Mouse (Mus musculus): ENCODE results near the gene Itpkc. TPM values are rescaled to one million over a fixed set of nuclear protein-coding genes. Genes with fewer than 3 reads are reported as not detected.

Itpkc gene
- total and polyA plus RNA-seq, 2 experiments from 2014 or later = 4.0 to 18.8 TPM

DNA sequence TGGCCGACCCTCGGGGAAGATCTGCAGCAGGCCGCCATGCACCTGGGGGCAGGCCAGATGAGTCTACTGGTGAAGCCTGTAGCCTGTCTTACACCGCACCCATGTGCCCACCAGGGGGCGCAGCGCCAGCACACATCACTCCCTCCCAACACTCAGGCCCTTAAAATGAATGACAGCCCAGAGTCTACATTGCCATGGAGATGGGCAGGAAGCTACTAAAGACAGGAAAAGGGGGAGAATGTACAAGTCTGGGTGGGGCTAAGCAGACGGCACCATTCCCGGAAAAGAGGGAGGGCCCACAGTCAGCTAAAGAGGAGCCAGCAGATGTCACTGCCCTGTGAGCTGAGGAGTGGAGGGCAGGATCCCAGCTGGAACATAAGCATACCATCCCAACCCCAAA, 68.6 kb downstream of the Itpkc start:
- DNase-seq (ENCODE audit: low spot score) (peak; percentile 91), ATAC-seq (peak; percentile 93)
- H3K27me3 ChIP-seq (ENCODE audit: insufficient read depth, low read length) = no peaks in the 10 kb centered on the region
- TF ChIP-seq CTCF (IDR thresholded peaks at IDR 0.05; ENCODE audit: low read depth) = peak; percentile 99
- H3K4me2 ChIP-seq (ENCODE audit: low read depth, low read length) = 0 out of 2 replicates have a peak overlapping the region, but pooled peaks have one; percentile 19
- no peak overlapping the region for H3K9ac ChIP-seq (replicated peaks; ENCODE audit: low read length)
- no peaks in the 10 kb centered on the region for H3K9me3 ChIP-seq (ENCODE audit: low read length)
- H3K27ac ChIP-seq = no peak overlapping the region; the same call in 1 of the 2 replicates
- peaks cover 29% of the 10 kb centered on the region for H3K4me1 ChIP-seq (ENCODE audit: insufficient read depth, low read length)
- H3K36me3 ChIP-seq (ENCODE audit: insufficient read depth, low read length) = peaks cover 23% of the 10 kb centered on the region
- 14% methylated on average over 8 of the region's 8 CpGs for WGBS
- H3K4me3 ChIP-seq (ENCODE audit: low read length) = no peak overlapping the region

DNA sequence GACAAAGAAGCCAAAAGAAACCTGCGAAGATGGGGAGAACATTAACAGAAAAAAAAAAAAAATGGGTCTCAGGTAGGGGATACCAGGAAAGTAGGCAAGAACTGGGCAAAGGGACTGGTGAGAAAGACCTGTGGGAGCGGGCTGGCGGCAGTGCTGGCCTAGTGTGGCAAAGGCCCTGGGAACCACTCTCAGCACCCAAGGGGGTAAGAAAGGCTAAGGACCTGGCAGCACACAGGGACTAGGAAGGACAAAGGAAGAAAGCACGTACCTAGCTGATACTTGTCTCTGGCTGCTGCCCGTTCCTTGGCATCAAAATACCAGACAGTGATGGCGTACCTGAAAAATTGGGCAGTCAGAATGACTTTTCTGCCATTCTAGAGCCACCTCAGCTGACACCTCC, 69.2 kb downstream of the Itpkc start:
- no peak overlapping the region for H3K4me3 ChIP-seq (ENCODE audit: low read length)
- no peaks in the 10 kb centered on the region for H3K27me3 ChIP-seq (ENCODE audit: insufficient read depth, low read length)
- 93% methylated on average over 6 of the region's 6 CpGs for WGBS
- H3K27ac ChIP-seq = no peak overlapping the region
- no peak overlapping the region for H3K9ac ChIP-seq (replicated peaks; ENCODE audit: low read length)
- H3K36me3 ChIP-seq (ENCODE audit: insufficient read depth, low read length) = peaks cover 23% of the 10 kb centered on the region
- no peak overlapping the region for H3K4me2 ChIP-seq (ENCODE audit: low read depth, low read length)
- TF ChIP-seq CTCF (IDR thresholded peaks at IDR 0.05; ENCODE audit: low read depth) = no peak
- no peaks in the 10 kb centered on the region for H3K9me3 ChIP-seq (ENCODE audit: low read length)
- ATAC-seq = no peak
- H3K4me1 ChIP-seq (ENCODE audit: insufficient read depth, low read length) = peaks cover 23% of the 10 kb centered on the region
- DNase-seq (ENCODE audit: low spot score) = no peak

DNA sequence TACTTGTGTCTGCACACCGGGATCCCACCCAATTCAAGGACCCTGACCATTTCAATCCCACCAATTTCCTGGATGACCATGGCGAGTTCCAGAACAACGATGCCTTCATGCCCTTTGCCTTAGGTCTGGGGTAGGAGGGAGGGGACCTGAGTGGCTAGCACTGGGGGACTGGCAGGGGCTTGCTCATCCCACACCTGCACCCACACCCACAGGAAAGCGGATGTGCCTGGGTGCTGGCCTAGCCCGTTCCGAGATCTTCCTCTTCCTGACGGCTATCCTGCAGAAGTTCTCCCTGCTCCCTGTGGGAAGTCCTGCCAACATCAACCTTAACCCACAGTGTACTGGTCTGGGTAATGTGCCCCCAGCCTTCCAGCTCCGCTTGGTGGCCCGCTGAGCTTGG, 70.3 kb downstream of the Itpkc start:
- WGBS = 89% methylated on average over 9 of the region's 9 CpGs

More for the DNA sequence above, 70.3 kb downstream of the Itpkc start:
- Histone ChIP-seq H3K4me3 (ENCODE audit: low read length) (no peak overlapping the region), H3K4me2 (ENCODE audit: low read depth, low read length) (no peak overlapping the region), H3K9me3 (ENCODE audit: low read length) (no peaks in the 10 kb centered on the region), H3K36me3 (ENCODE audit: insufficient read depth, low read length) (peaks cover 23% of the 10 kb centered on the region), H3K27me3 (ENCODE audit: insufficient read depth, low read length) (no peaks in the 10 kb centered on the region), H3K27ac (no peak overlapping the region), H3K4me1 (ENCODE audit: insufficient read depth, low read length) (peaks cover 12% of the 10 kb centered on the region), H3K9ac (replicated peaks; ENCODE audit: low read length) (no peak overlapping the region)
- DNase-seq (ENCODE audit: low spot score) = no peak
- no peak for TF ChIP-seq CTCF (IDR thresholded peaks at IDR 0.05; ENCODE audit: low read depth)
- ATAC-seq = no peak

MicroRNAs encoded within 50 kb of the gene (microRNA counts, 519-probe panel; counts per million panel counts)
- microRNA mmu-miR-1191 = not detected

Small RNAs within 50 kb of the gene (microRNA-seq; reads per million reads assigned to microRNA genes)
- gene Mir1191 = 0.35 to 1.8 reads per million in 2 experiments
- gene Mir3101 = 0.36 to 1.6 reads per million in 2 experiments

Other genes starting within 250 kb of the Itpkc start
- gene Cyp2a12, start 199.6 kb downstream of the Itpkc start, total RNA-seq (2014; rRNA removed) = not detected in 2 replicates
- gene Cyp2a12, start 199.6 kb downstream of the Itpkc start, polyA plus RNA-seq (2015; fragmentation: Nextera tagmentation; extraction: Ambion mirVana) = not detected in 2 replicates
- gene Cyp2f2, start 108.8 kb downstream of the Itpkc start, total RNA-seq (2014; rRNA removed) = 1.3 TPM in 1 of 2 replicates, not detected in the other
- 0.36 and 0.43 TPM in 2 replicates for gene Cyp2f2, start 108.8 kb downstream of the Itpkc start, polyA plus RNA-seq (2015; fragmentation: Nextera tagmentation; extraction: Ambion mirVana)
- not detected in 2 replicates for gene Cyp2t4, start 74.9 kb downstream of the Itpkc start, total RNA-seq (2014; rRNA removed)
- gene Cyp2t4, start 74.9 kb downstream of the Itpkc start, polyA plus RNA-seq (2015; fragmentation: Nextera tagmentation; extraction: Ambion mirVana) = 0.09 and 0.32 TPM in 2 replicates
- 116 and 117 TPM in 2 replicates for gene Egln2, start 61.9 kb downstream of the Itpkc start, total RNA-seq (2014; rRNA removed)
- gene Egln2, start 61.9 kb downstream of the Itpkc start, polyA plus RNA-seq (2015; fragmentation: Nextera tagmentation; extraction: Ambion mirVana) = 75.4 and 78.6 TPM in 2 replicates
- gene Rab4b, start 49.8 kb downstream of the Itpkc start, total RNA-seq (2014; rRNA removed) = 66.7 and 76.9 TPM in 2 replicates
- gene Rab4b, start 49.8 kb downstream of the Itpkc start, polyA plus RNA-seq (2015; fragmentation: Nextera tagmentation; extraction: Ambion mirVana) = 125 and 128 TPM in 2 replicates
- gene Gm21983, start 47.6 kb downstream of the Itpkc start, total RNA-seq (2014; rRNA removed) = not detected in 2 replicates
- 0.43 and 0.44 TPM in 2 replicates for gene Gm21983, start 47.6 kb downstream of the Itpkc start, polyA plus RNA-seq (2015; fragmentation: Nextera tagmentation; extraction: Ambion mirVana)
- 17.8 and 34.2 TPM in 2 replicates for gene Mia, start 47.5 kb downstream of the Itpkc start, total RNA-seq (2014; rRNA removed)
- gene Mia, start 47.5 kb downstream of the Itpkc start, polyA plus RNA-seq (2015; fragmentation: Nextera tagmentation; extraction: Ambion mirVana) = 63.6 and 70.1 TPM in 2 replicates
- 5.5 and 6.1 TPM in 2 replicates for gene BC024978, start 32.9 kb downstream of the Itpkc start, total RNA-seq (2014; rRNA removed)
- gene BC024978, start 32.9 kb downstream of the Itpkc start, polyA plus RNA-seq (2015; fragmentation: Nextera tagmentation; extraction: Ambion mirVana) = 2.1 and 2.5 TPM in 2 replicates
- gene Snrpa, start 32.4 kb downstream of the Itpkc start, total RNA-seq (2014; rRNA removed) = 128 and 131 TPM in 2 replicates
- 142 and 147 TPM in 2 replicates for gene Snrpa, start 32.4 kb downstream of the Itpkc start, polyA plus RNA-seq (2015; fragmentation: Nextera tagmentation; extraction: Ambion mirVana)
- 26.5 and 27.6 TPM in 2 replicates for gene Coq8b, start 4.4 kb upstream of the Itpkc start, total RNA-seq (2014; rRNA removed)
- 16.7 and 20.4 TPM in 2 replicates for gene Coq8b, start 4.4 kb upstream of the Itpkc start, polyA plus RNA-seq (2015; fragmentation: Nextera tagmentation; extraction: Ambion mirVana)
- gene Numbl, start 29.8 kb upstream of the Itpkc start, total RNA-seq (2014; rRNA removed) = 140 and 161 TPM in 2 replicates
- 55.9 and 59.5 TPM in 2 replicates for gene Numbl, start 29.8 kb upstream of the Itpkc start, polyA plus RNA-seq (2015; fragmentation: Nextera tagmentation; extraction: Ambion mirVana)
- 34.8 and 41.2 TPM in 2 replicates for gene Ltbp4, start 109.0 kb upstream of the Itpkc start, total RNA-seq (2014; rRNA removed)
- gene Ltbp4, start 109.0 kb upstream of the Itpkc start, polyA plus RNA-seq (2015; fragmentation: Nextera tagmentation; extraction: Ambion mirVana) = 10.5 and 10.6 TPM in 2 replicates
- gene Shkbp1, start 127.4 kb upstream of the Itpkc start, total RNA-seq (2014; rRNA removed) = 27.0 and 31.2 TPM in 2 replicates
- gene Shkbp1, start 127.4 kb upstream of the Itpkc start, polyA plus RNA-seq (2015; fragmentation: Nextera tagmentation; extraction: Ambion mirVana) = 20.0 and 20.2 TPM in 2 replicates
- not detected in 2 replicates for gene Gm20479, start 128.8 kb upstream of the Itpkc start, total RNA-seq (2014; rRNA removed)
- gene Gm20479, start 128.8 kb upstream of the Itpkc start, polyA plus RNA-seq (2015; fragmentation: Nextera tagmentation; extraction: Ambion mirVana) = not detected in 2 replicates
- gene Sptbn4, start 219.0 kb upstream of the Itpkc start, total RNA-seq (2014; rRNA removed) = 24.1 and 24.8 TPM in 2 replicates
- gene Sptbn4, start 219.0 kb upstream of the Itpkc start, polyA plus RNA-seq (2015; fragmentation: Nextera tagmentation; extraction: Ambion mirVana) = 2.8 and 3.4 TPM in 2 replicates
- gene Blvrb, start 219.3 kb upstream of the Itpkc start, total RNA-seq (2014; rRNA removed) = 19.7 and 23.9 TPM in 2 replicates
- 23.0 and 23.4 TPM in 2 replicates for gene Blvrb, start 219.3 kb upstream of the Itpkc start, polyA plus RNA-seq (2015; fragmentation: Nextera tagmentation; extraction: Ambion mirVana)
- 5.0 and 6.3 TPM in 2 replicates for gene Sertad3, start 245.1 kb upstream of the Itpkc start, total RNA-seq (2014; rRNA removed)
- 7.9 and 8.4 TPM in 2 replicates for gene Sertad3, start 245.1 kb upstream of the Itpkc start, polyA plus RNA-seq (2015; fragmentation: Nextera tagmentation; extraction: Ambion mirVana)

All from hindbrain, postnatal 0 days (tissue).